Mouse (Mus musculus) midbrain, embryonic 14.5 days (tissue): ENCODE data around the gene Dpf2. TPM values are rescaled to one million over a fixed set of nuclear protein-coding genes. Genes with fewer than 3 reads are reported as not detected.
"Not testable (repeated sequence)": the region's sequence is repeated elsewhere in the genome, so short reads cannot be mapped to it uniquely, and the experiment has no call there.

Experiments used
- ATAC-seq: fragments of 200-750 bp; cut with Nextera tagmentation; 2 replicates; pipeline ENCODE4 v1.8.0; 2017; ENCODE audit warnings: moderate number of reproducible peaks, moderate library complexity; ENCODE audit not compliant: low FRiP score, low TSS enrichment
- DNase-seq: peaks from one replicate; pipeline ENCODE4 v3.0.0-alpha.2; 2015
- H3K27ac ChIP-seq: fragments of 300-500 bp; sonication (generic); replicated peaks from 2 replicates; pipeline ENCODE4 v1.5.1; 2014; ENCODE audit warnings: mild to moderate bottlenecking, low read depth, low read length, moderate library complexity
- H3K27me3 ChIP-seq: fragments of 300-500 bp; sonication (generic); 2 replicates; pipeline ENCODE4 v1.6.1; 2014; ENCODE audit warnings: low read length, control low read depth, mixed read lengths; ENCODE audit not compliant: control insufficient read depth, insufficient read depth
- H3K36me3 ChIP-seq: fragments of 300-500 bp; sonication (generic); 2 replicates; pipeline ENCODE4 v1.6.1; 2014; ENCODE audit warnings: low read length, control low read depth; ENCODE audit not compliant: control insufficient read depth, insufficient read depth
- H3K4me1 ChIP-seq: fragments of 300-500 bp; sonication (generic); 2 replicates; pipeline ENCODE4 v1.6.1; 2014; ENCODE audit warnings: mild to moderate bottlenecking, antibody characterized with exemption, low read length, control low read depth; ENCODE audit not compliant: control insufficient read depth, insufficient read depth
- H3K4me2 ChIP-seq: fragments of 300-500 bp; sonication (generic); 2 replicates; pipeline ENCODE4 v1.6.1; 2014; ENCODE audit warnings: mild to moderate bottlenecking, low read length, moderate library complexity
- H3K4me3 ChIP-seq: fragments of 300-500 bp; sonication (generic); replicated peaks from 2 replicates; pipeline ENCODE4 v1.5.1; 2014; ENCODE audit warnings: low read depth, low read length
- H3K9ac ChIP-seq: fragments of 300-500 bp; sonication (generic); replicated peaks from 2 replicates; pipeline ENCODE4 v1.6.1; 2014; ENCODE audit warnings: mild to moderate bottlenecking, low read length, moderate library complexity
- H3K9me3 ChIP-seq: fragments of 300-500 bp; sonication (generic); 2 replicates; pipeline ENCODE4 v1.6.1; 2016; ENCODE audit warnings: low read length, control low read depth, mixed read lengths; ENCODE audit not compliant: control insufficient read depth
- WGBS: fragments of 180-500 bp; shearing (Covaris S2); extraction: QIAGEN DNeasy Blood & Tissue Kit; methylation state at CpG from one replicate; pipeline ENCODE4 v1.1.7; 2014; 5-methylcytosine and 5-hydroxymethylcytosine counted together
- polyA plus RNA-seq: library from polyadenylated mRNA; unstranded; fragments of >200 nt; fragmentation: Nextera tagmentation; extraction: Ambion mirVana; gene quantifications from 2 replicates; pipeline ENCODE4 v1.2.1, GENCODE M21; 2014

Gene Dpf2
- polyA plus RNA-seq, 1 experiment from 2014 or later: 108 TPM

GRCm38 (mm10) chr19:5892262-5892661 is 20.5 kb downstream of the Dpf2 start:
- H3K27me3 ChIP-seq: no peaks in the 10 kb centered on the region
- no peak for DNase-seq
- H3K4me1 ChIP-seq: peaks cover 19% of the 10 kb centered on the region
- peaks cover 22% of the 10 kb centered on the region for H3K36me3 ChIP-seq
- H3K9me3 ChIP-seq: no peaks in the 10 kb centered on the region
- H3K27ac ChIP-seq: no peak overlapping the region
- 0 out of 2 replicates have a peak overlapping the region, but pooled peaks have one; percentile 84 for H3K4me2 ChIP-seq
- no peak overlapping the region for H3K9ac ChIP-seq
- no peak overlapping the region for H3K4me3 ChIP-seq
- 92% methylated on average over 7 of the region's 7 CpGs for WGBS
- no peak for ATAC-seq

GRCm38 (mm10) chr19:5891521-5892258 is 21.1 kb downstream of the Dpf2 start:
- H3K9ac ChIP-seq: no peak overlapping the region
- no peaks in the 10 kb centered on the region for H3K27me3 ChIP-seq
- H3K4me3 ChIP-seq: no peak overlapping the region
- peaks cover 19% of the 10 kb centered on the region for H3K4me1 ChIP-seq
- WGBS: 96% methylated on average over 12 of the region's 12 CpGs
- H3K36me3 ChIP-seq: peaks cover 17% of the 10 kb centered on the region
- H3K9me3 ChIP-seq: no peaks in the 10 kb centered on the region
- no peak overlapping the region for H3K4me2 ChIP-seq
- ATAC-seq: no peak
- no peak for DNase-seq
- no peak overlapping the region for H3K27ac ChIP-seq

- Histone ChIP-seq H3K27ac (no peak overlapping the region), H3K27me3 (no peaks in the 10 kb centered on the region), H3K9ac (no peak overlapping the region), H3K4me1 (peaks cover 19% of the 10 kb centered on the region), H3K9me3 (no peaks in the 10 kb centered on the region), H3K36me3 (0 out of 2 replicates have a peak, but pooled peaks cover 6% of the 10 kb centered on the region), H3K4me2 (no peak overlapping the region), H3K4me3 (no peak overlapping the region)
- 75% methylated on average over 4 of the region's 4 CpGs for WGBS
- ATAC-seq: no peak
- DNase-seq: no peak
Measured at GRCm38 (mm10) chr19:5889211-5889610, 23.6 kb downstream of the Dpf2 start.

GRCm38 (mm10) chr19:5887234-5887815 is 25.5 kb downstream of the Dpf2 start:
- 85% methylated on average over 3 of the region's 3 CpGs for whole genome bisulfite sequencing
- Histone ChIP-seq H3K9ac (no peak overlapping the region), H3K4me1 (peaks cover 10% of the 10 kb centered on the region), H3K27ac (no peak overlapping the region), H3K9me3 (no peaks in the 10 kb centered on the region), H3K27me3 (no peaks in the 10 kb centered on the region), H3K4me3 (no peak overlapping the region), H3K36me3 (0 out of 2 replicates have a peak, but pooled peaks cover 6% of the 10 kb centered on the region), H3K4me2 (no peak overlapping the region)
- DNase-seq: no peak
- no peak for ATAC-seq

- no peak for ATAC-seq
- no peaks in the 10 kb centered on the region for H3K36me3 ChIP-seq
- DNase-seq: peak; percentile 27
- no peaks in the 10 kb centered on the region for H3K27me3 ChIP-seq
- H3K4me2 ChIP-seq: no peak overlapping the region
- 58% methylated on average over 4 of the region's 4 CpGs for WGBS
- H3K4me1 ChIP-seq: no peaks in the 10 kb centered on the region
- no peak overlapping the region for H3K9ac ChIP-seq
- H3K4me3 ChIP-seq: no peak overlapping the region
- no peak overlapping the region for H3K27ac ChIP-seq
- no peaks in the 10 kb centered on the region for H3K9me3 ChIP-seq
Measured at GRCm38 (mm10) chr19:5885838-5886237, 27.0 kb downstream of the Dpf2 start.

GRCm38 (mm10) chr19:5883935-5884334 is 28.9 kb downstream of the Dpf2 start:
- H3K4me1 ChIP-seq: no peaks in the 10 kb centered on the region
- no peak overlapping the region for H3K27ac ChIP-seq
- no peak overlapping the region for H3K4me2 ChIP-seq
- DNase-seq (no peak), ATAC-seq (no peak)
- no peaks in the 10 kb centered on the region for H3K36me3 ChIP-seq
- H3K4me3 ChIP-seq: no peak overlapping the region
- no peaks in the 10 kb centered on the region for H3K9me3 ChIP-seq
- no peaks in the 10 kb centered on the region for H3K27me3 ChIP-seq
- 48% methylated on average over 1 of the region's 1 CpGs for WGBS
- no peak overlapping the region for H3K9ac ChIP-seq

GRCm38 (mm10) chr19:5882079-5882478 is 30.7 kb downstream of the Dpf2 start:
- H3K4me1 ChIP-seq, H3K27ac ChIP-seq, DNase-seq, H3K9ac ChIP-seq, H3K4me3 ChIP-seq, H3K4me2 ChIP-seq, H3K27me3 ChIP-seq, ATAC-seq, H3K36me3 ChIP-seq, H3K9me3 ChIP-seq: not testable (repeated sequence)
- 89% methylated on average over 5 of the region's 5 CpGs for WGBS

- no peak overlapping the region for H3K4me2 ChIP-seq
- no peaks in the 10 kb centered on the region for H3K9me3 ChIP-seq
- H3K36me3 ChIP-seq: no peaks in the 10 kb centered on the region
- DNase-seq (no peak), ATAC-seq (no peak)
- H3K4me1 ChIP-seq: no peaks in the 10 kb centered on the region
- WGBS: 95% methylated on average over 6 of the region's 6 CpGs
- H3K27me3 ChIP-seq: no peaks in the 10 kb centered on the region
- H3K9ac ChIP-seq: no peak overlapping the region
- H3K27ac ChIP-seq: no peak overlapping the region
- no peak overlapping the region for H3K4me3 ChIP-seq
Measured at GRCm38 (mm10) chr19:5881155-5881554, 31.7 kb downstream of the Dpf2 start.

- Histone ChIP-seq H3K4me2 (no peak overlapping the region), H3K27ac (no peak overlapping the region), H3K4me3 (no peak overlapping the region), H3K4me1 (no peaks in the 10 kb centered on the region), H3K9me3 (no peaks in the 10 kb centered on the region), H3K9ac (no peak overlapping the region), H3K36me3 (no peaks in the 10 kb centered on the region), H3K27me3 (no peaks in the 10 kb centered on the region)
- DNase-seq (no peak), ATAC-seq (no peak)
- WGBS: 94% methylated on average over 7 of the region's 7 CpGs
Measured at GRCm38 (mm10) chr19:5879735-5880134, 33.1 kb downstream of the Dpf2 start.
